Mouse (Mus musculus) central nervous system, embryonic 18 days (tissue): ENCODE measurements around the gene Rhbdl2. TPM values are rescaled to one million over a fixed set of nuclear protein-coding genes. Genes with fewer than 3 reads are reported as not detected.

Source experiments
- polyA plus RNA-seq: library from polyadenylated mRNA; depleted of rRNA; stranded (reverse); fragments of >200 nt; gene quantifications from 2 replicates; pipeline ENCODE4 v1.2.3, GENCODE M21; 2012; rRNA removed

Gene Rhbdl2
- polyA plus RNA-seq, result 1.6 and 2.2 TPM in 2 replicates

DNA sequence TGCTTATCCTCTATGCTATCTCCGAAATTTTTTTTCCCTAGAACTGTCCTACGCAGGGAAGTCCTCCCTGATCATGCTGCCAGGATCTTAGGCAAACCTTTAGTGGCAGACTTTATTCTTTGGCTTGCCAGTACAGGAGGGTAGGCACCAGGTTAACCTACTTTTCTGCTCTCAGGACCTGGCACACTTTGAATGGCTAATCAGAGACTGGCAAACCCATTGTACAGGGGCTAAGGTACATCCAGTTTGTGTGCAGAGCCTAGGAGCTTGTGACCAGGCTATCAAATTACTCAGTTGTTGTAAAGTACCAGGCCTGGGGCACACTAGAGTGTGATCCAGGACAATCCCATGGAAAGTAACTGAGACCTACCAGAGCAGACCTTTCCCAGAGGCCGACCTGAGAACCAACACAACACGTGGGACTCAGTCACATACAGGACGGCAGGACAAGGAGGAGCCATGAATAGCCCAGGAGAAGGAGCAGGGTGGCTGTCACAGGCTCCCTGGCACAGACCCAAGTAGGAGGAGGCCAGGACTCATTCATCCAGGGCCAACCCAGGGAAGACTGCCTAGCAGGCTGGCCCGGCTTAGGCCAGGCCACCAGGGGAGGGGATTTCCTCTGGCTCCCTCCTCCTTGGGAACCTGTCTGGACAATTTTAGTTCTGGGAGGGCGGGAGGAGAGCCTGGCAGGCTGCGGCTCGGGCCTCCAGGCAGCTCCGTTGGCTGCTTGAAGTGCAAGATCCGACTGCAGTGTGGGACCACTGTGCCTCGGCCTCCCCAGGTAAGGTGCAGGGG, at the start of gene Rhbdl2:
Gene Rhbdl2 (plus strand): TSS at position 684 of the 795 bp plus-strand sequence.

DNA sequence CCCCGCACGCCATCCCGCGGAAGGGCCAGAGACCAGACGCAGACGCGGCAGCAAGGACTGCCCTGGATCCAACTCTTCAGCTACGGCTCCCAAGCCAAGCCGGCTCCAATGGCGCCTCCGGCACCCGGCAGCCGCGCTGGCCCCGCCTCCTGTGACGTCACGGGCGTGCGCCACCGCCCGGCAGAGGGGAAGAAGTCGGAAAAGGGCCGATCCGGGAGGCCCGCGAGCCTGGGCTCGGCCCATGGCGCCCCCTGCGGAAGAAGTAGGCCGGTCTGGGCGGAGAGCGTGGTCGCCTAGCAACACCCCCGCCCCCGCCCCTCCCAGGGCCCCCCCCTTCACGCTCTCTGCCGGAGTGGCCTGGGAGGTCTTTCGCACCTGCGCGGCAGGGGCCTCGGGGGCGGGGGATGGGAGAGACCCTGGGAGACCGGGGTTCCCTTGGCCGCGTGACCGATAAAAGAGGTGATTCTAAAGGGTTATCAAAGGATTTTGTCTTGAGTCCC, 37.5 kb upstream of the Rhbdl2 start, which contains the start of gene Akirin1:
Gene Akirin1 (minus strand): TSS at position 194 of the 500 bp plus-strand sequence.

DNA sequence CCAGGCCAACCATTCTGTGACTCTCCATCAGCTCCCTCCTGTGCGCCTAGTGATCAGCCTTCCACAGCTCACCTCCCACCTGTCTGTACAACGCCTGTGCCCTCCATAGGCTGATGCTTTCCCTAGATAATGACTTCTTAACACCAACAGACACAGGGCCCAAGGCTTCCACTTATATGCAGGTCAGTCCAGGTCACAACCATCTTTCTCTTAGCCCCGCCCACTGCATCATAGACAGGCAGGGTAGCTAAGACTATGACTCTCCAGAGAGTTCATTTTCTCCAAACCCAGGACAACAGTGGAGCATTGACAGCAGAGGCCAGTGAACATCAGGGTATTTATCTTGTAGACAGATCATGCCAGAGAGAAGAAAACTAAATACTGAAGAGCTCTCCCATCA, 71.7 kb downstream of the Rhbdl2 start, which contains the start of gene 4933427I04Rik:
Gene 4933427I04Rik (plus strand): TSS at position 301 of the 400 bp plus-strand sequence.

Other genes starting within 250 kb of the Rhbdl2 start
- 169 and 172 TPM in 2 replicates for gene Macf1, start 103.5 kb upstream of the Rhbdl2 start, polyA plus RNA-seq
- gene Ndufs5, start 69.7 kb upstream of the Rhbdl2 start, polyA plus RNA-seq, result 376 and 443 TPM in 2 replicates
- 55.0 and 61.2 TPM in 2 replicates for gene Akirin1, start 37.5 kb upstream of the Rhbdl2 start, polyA plus RNA-seq
- not detected in 2 replicates for gene 4933427I04Rik, start 71.8 kb downstream of the Rhbdl2 start, polyA plus RNA-seq
- 18.6 and 22.2 TPM in 2 replicates for gene Mycbp, start 117.0 kb downstream of the Rhbdl2 start, polyA plus RNA-seq
- 60.1 and 62.3 TPM in 2 replicates for gene Rragc, start 129.6 kb downstream of the Rhbdl2 start, polyA plus RNA-seq
- not detected in 2 replicates for gene 4930535I16Rik, start 130.1 kb downstream of the Rhbdl2 start, polyA plus RNA-seq